Mouse (Mus musculus) midbrain, postnatal 0 days (tissue): ENCODE data around the gene Zfp64. TPM values are rescaled to one million over a fixed set of nuclear protein-coding genes. Genes with fewer than 3 reads are reported as not detected.

Experiments
- ATAC-seq: fragments of 200-750 bp; cut with Nextera tagmentation; 2 replicates; pipeline ENCODE4 v1.8.0; 2017; ENCODE audit warnings: moderate number of reproducible peaks, mild to moderate bottlenecking, moderate TSS enrichment, moderate library complexity; ENCODE audit not compliant: low FRiP score
- DNase-seq: peaks from one replicate; pipeline ENCODE4 v3.0.0-alpha.2; 2015; ENCODE audit warnings: low spot score
- H3K27ac ChIP-seq: fragments of 300-500 bp; sonication (generic); 2 replicates; pipeline ENCODE4 v1.5.1; 2014; ENCODE audit warnings: low read depth, mild to moderate bottlenecking, low read length, mixed read lengths
- H3K27me3 ChIP-seq: fragments of 300-500 bp; sonication (generic); 2 replicates; pipeline ENCODE4 v1.6.1; 2014; ENCODE audit warnings: low read length, control low read depth, mixed read lengths; ENCODE audit not compliant: insufficient read depth
- H3K36me3 ChIP-seq: fragments of 300-500 bp; sonication (generic); 2 replicates; pipeline ENCODE4 v1.6.1; 2014; ENCODE audit warnings: low read length, control low read depth, mixed read lengths; ENCODE audit not compliant: insufficient read depth
- H3K4me1 ChIP-seq: fragments of 300-500 bp; sonication (generic); 2 replicates; pipeline ENCODE4 v1.6.1; 2014; ENCODE audit warnings: mild to moderate bottlenecking, control low read depth, antibody characterized with exemption, low read length, mixed read lengths; ENCODE audit not compliant: insufficient read depth
- H3K4me2 ChIP-seq: fragments of 300-500 bp; sonication (generic); 2 replicates; pipeline ENCODE4 v1.6.1; 2014; ENCODE audit warnings: low read depth, mild to moderate bottlenecking, low read length, mixed read lengths; ENCODE audit not compliant: poor library complexity, severe bottlenecking
- H3K4me3 ChIP-seq: fragments of 300-500 bp; sonication (generic); 2 replicates; pipeline ENCODE4 v1.5.1; 2014; ENCODE audit warnings: low read depth, mild to moderate bottlenecking, low read length, moderate library complexity
- H3K9ac ChIP-seq: fragments of 300-500 bp; sonication (generic); replicated peaks from 2 replicates; pipeline ENCODE4 v1.6.1; 2014; ENCODE audit warnings: mild to moderate bottlenecking, low read length, moderate library complexity, mixed read lengths; ENCODE audit not compliant: poor library complexity, severe bottlenecking
- H3K9me3 ChIP-seq: fragments of 300-500 bp; sonication (generic); 2 replicates; pipeline ENCODE4 v1.6.1; 2016; ENCODE audit warnings: low read length, control low read depth
- CTCF ChIP-seq: IDR thresholded peaks from 2 replicates; pipeline ENCODE4 v1.5.1; 2016; ENCODE audit warnings: antibody characterized with exemption, mild to moderate bottlenecking
- WGBS: fragments of 180-500 bp; shearing (Covaris S2); extraction: QIAGEN DNeasy Blood & Tissue Kit; methylation state at CpG from one replicate; pipeline ENCODE4 v1.1.7; 2014; 5-methylcytosine and 5-hydroxymethylcytosine counted together
- polyA plus RNA-seq: library from polyadenylated mRNA; unstranded; fragments of >200 nt; fragmentation: Nextera tagmentation; extraction: Ambion mirVana; gene quantifications from 2 replicates; pipeline ENCODE4 v1.2.1, GENCODE M21; 2015
- total RNA-seq: library from RNA; depleted of rRNA; stranded (reverse); fragments of >200 nt; gene quantifications from 2 replicates; pipeline ENCODE4 v1.2.3, GENCODE M21; 2014; rRNA removed

Zfp64 gene
- total and polyA plus RNA-seq, 2 experiments from 2014 or later = 34.2 to 57.7 TPM

DNA sequence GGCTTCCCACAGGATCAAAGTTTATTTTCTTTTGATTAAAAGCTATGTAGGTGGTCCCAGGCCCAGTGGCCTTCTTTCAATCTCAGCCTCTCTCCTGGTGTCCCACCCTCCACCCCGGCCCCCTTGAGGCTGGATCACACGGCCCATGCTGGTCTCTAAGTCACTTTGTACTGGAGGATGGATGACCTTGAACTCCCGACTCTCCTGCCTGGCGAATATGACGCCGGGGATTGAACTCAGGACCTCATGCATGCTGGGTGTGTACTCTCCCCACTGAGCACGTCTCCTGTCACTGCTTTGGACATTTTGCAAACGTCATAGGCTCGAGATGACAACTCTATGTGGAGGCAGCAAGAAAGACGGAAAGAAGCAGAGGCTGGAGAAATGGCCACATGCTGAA, 103.8 kb downstream of the Zfp64 start:
- H3K4me2 ChIP-seq = no peak overlapping the region
- H3K9ac ChIP-seq = no peak overlapping the region
- 53% methylated on average over 10 of the region's 10 CpGs for WGBS
- no peaks in the 10 kb centered on the region for H3K36me3 ChIP-seq
- H3K9me3 ChIP-seq = no peaks in the 10 kb centered on the region
- H3K27ac ChIP-seq = no peak overlapping the region
- no peaks in the 10 kb centered on the region for H3K27me3 ChIP-seq
- no peak for TF ChIP-seq CTCF
- H3K4me3 ChIP-seq = no peak overlapping the region
- no peaks in the 10 kb centered on the region for H3K4me1 ChIP-seq
- DNase-seq (no peak), ATAC-seq (no peak)

DNA sequence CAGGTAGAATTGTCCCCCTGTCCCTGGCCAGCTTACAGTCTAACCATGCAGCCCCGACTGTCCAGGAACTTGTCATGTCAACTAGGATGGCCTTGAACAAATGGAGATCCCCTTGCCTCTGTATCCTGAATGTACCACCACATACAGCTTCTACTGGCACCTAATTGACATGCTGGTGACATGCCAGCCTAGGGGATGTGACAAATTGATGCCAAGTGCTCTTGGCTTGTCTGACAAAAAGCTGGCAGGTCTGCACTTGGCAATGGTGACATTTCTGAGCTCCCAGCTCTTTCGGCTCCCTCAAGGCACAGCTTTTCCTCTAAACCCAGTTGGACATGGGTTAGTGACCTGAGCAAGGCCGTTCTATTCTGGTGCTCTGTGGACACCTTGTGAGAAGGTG, 106.8 kb downstream of the Zfp64 start:
- ATAC-seq (no peak), DNase-seq (peak; percentile 47)
- no peak overlapping the region for H3K9ac ChIP-seq
- no peak for TF ChIP-seq CTCF
- H3K27ac ChIP-seq = no peak overlapping the region
- no peaks in the 10 kb centered on the region; the same call in 1 of the 2 replicates for H3K27me3 ChIP-seq
- no peaks in the 10 kb centered on the region for H3K36me3 ChIP-seq
- H3K4me3 ChIP-seq = no peak overlapping the region
- no peaks in the 10 kb centered on the region for H3K9me3 ChIP-seq
- H3K4me2 ChIP-seq = no peak overlapping the region
- H3K4me1 ChIP-seq = no peaks in the 10 kb centered on the region
- 80% methylated on average over 3 of the region's 3 CpGs for WGBS

DNA sequence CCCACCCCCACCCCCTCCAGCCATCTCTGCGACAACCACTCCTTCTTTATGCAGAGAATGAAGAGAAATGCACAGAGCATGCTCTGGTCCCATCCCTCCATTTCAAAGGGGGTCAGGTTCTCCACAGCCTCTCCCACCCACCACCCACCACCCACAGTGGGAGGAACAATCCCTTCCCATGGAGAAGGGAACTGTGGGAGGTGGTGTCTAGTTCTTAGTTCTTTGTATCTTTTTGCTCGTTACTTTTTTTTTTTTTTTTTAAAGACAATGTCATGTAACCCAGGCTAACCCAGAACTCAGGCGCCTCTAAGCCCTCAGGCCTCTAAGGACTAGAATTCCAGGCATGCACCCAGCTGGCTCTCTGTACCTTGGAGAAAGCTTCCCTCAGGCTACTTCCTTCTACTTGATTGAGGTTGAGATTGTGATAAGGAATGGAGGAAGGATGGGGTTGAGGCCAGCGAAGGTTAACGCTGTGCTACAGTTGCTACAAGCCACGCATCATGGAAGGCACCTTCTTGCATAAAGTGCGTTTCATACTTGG, 109.1 kb downstream of the Zfp64 start:
- ATAC-seq = no peak

More for the DNA sequence above, 109.1 kb downstream of the Zfp64 start:
- Histone ChIP-seq H3K36me3 (no peaks in the 10 kb centered on the region), H3K4me3 (no peak overlapping the region), H3K27ac (no peak overlapping the region), H3K27me3 (no peaks in the 10 kb centered on the region; the same call in 1 of the 2 replicates), H3K9ac (no peak overlapping the region), H3K4me1 (0 out of 2 replicates have a peak, but pooled peaks cover 3% of the 10 kb centered on the region), H3K9me3 (no peaks in the 10 kb centered on the region), H3K4me2 (no peak overlapping the region)
- no peak for TF ChIP-seq CTCF
- DNase-seq = no peak
- WGBS = 85% methylated on average over 7 of the region's 7 CpGs

Other genes with a start within 250 kb of the Zfp64 start
- gene Atp9a, start 213.2 kb downstream of the Zfp64 start, total RNA-seq = 600 and 607 TPM in 2 replicates
- gene Atp9a, start 213.2 kb downstream of the Zfp64 start, polyA plus RNA-seq = 159 and 163 TPM in 2 replicates
- gene Sall4, start 187.6 kb downstream of the Zfp64 start, total RNA-seq = 0.60 and 1.8 TPM in 2 replicates
- 0.54 and 0.87 TPM in 2 replicates for gene Sall4, start 187.6 kb downstream of the Zfp64 start, polyA plus RNA-seq